Mouse (Mus musculus) midbrain, embryonic 16.5 days (tissue): ENCODE results near the gene Ccdc13. TPM values are rescaled to one million over a fixed set of nuclear protein-coding genes. Genes with fewer than 3 reads are reported as not detected.
A peak's percentile ranks its signal among the peaks of the same experiment; 100 is the strongest.

Experiments
- ATAC-seq: fragments of 200-750 bp; cut with Nextera tagmentation; 2 replicates; pipeline ENCODE4 v1.8.0; 2017; ENCODE audit warnings: moderate TSS enrichment
- H3K27ac ChIP-seq: fragments of 300-500 bp; sonication (generic); 2 replicates; pipeline ENCODE4 v1.5.1; 2014; ENCODE audit warnings: mild to moderate bottlenecking, low read length, mixed read lengths
- H3K27me3 ChIP-seq: fragments of 300-500 bp; sonication (generic); 2 replicates; pipeline ENCODE4 v1.6.1; 2014; ENCODE audit warnings: low read depth, low read length, mixed read lengths; ENCODE audit not compliant: control insufficient read depth, insufficient read depth
- H3K36me3 ChIP-seq: fragments of 300-500 bp; sonication (generic); 2 replicates; pipeline ENCODE4 v1.6.1; 2014; ENCODE audit warnings: mild to moderate bottlenecking, low read length, moderate library complexity, mixed read lengths; ENCODE audit not compliant: control insufficient read depth, insufficient read depth
- H3K4me1 ChIP-seq: fragments of 300-500 bp; sonication (generic); 2 replicates; pipeline ENCODE4 v1.6.1; 2014; ENCODE audit warnings: mild to moderate bottlenecking, low read length, mixed read lengths; ENCODE audit not compliant: control insufficient read depth, insufficient read depth
- H3K4me2 ChIP-seq: fragments of 300-500 bp; sonication (generic); 2 replicates; pipeline ENCODE4 v1.6.1; 2014; ENCODE audit warnings: mild to moderate bottlenecking, low read length, mixed read lengths
- H3K4me3 ChIP-seq: fragments of 300-500 bp; sonication (generic); 2 replicates; pipeline ENCODE4 v1.5.1; 2014; ENCODE audit warnings: low read depth, mild to moderate bottlenecking, low read length, moderate library complexity, mixed read lengths
- H3K9ac ChIP-seq: fragments of 300-500 bp; sonication (generic); 2 replicates; pipeline ENCODE4 v1.6.1; 2014; ENCODE audit warnings: low read depth, low read length, mixed read lengths
- H3K9me3 ChIP-seq: fragments of 300-500 bp; sonication (generic); replicated peaks from 2 replicates; pipeline ENCODE4 v1.6.1; 2014; ENCODE audit warnings: mild to moderate bottlenecking, low read length, mixed read lengths; ENCODE audit not compliant: control insufficient read depth, poor library complexity, severe bottlenecking
- WGBS: fragments of 180-500 bp; shearing (Covaris S2); extraction: QIAGEN DNeasy Blood & Tissue Kit; methylation state at CpG from one replicate; pipeline ENCODE4 v1.1.7; 2014; 5-methylcytosine and 5-hydroxymethylcytosine counted together
- polyA plus RNA-seq: library from polyadenylated mRNA; unstranded; fragments of >200 nt; fragmentation: Nextera tagmentation; extraction: Ambion mirVana; gene quantifications from 2 replicates; pipeline ENCODE4 v1.2.1, GENCODE M21; 2015

Ccdc13 gene
- polyA plus RNA-seq, 1 experiment from 2014 or later, result 5.1 TPM

DNA sequence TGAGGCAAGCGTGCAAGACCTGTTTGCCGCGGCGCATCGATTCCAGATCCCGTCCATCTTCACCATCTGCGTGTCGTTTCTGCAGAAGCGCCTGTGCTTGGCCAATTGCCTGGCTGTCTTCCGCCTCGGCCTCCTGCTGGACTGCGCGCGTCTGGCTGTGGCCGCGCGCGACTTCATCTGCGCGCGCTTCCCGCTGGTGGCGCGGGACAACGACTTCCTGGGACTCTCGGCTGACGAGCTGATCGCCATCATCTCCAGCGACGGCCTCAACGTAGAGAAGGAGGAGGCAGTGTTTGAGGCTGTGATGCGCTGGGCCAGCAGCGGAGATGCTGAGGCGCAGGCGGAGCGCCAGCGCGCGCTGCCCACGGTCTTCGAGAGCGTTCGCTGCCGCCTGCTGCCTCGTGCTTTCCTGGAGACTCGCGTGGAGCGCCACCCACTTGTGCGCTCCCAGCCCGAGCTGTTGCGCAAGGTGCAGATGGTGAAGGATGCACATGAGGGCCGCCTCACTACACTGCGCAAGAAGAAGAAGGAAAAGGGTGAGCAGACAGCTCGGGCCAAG is 61.1 kb downstream of the Ccdc13 start:
- 11% methylated on average over 54 of the region's 54 CpGs for WGBS
- peak; percentile 64 for ATAC-seq
- H3K27ac ChIP-seq, result 0 out of 2 replicates have a peak overlapping the region, but pooled peaks have one; percentile 23
- H3K4me1 ChIP-seq, result no peaks in the 10 kb centered on the region
- peaks cover 24% of the 10 kb centered on the region for H3K27me3 ChIP-seq
- H3K36me3 ChIP-seq, result no peaks in the 10 kb centered on the region
- H3K9me3 ChIP-seq, result no peaks in the 10 kb centered on the region
- peak overlapping the region; percentile 79 for H3K4me2 ChIP-seq
- H3K9ac ChIP-seq, result peak overlapping the region; percentile 62
- peak overlapping the region; percentile 38 for H3K4me3 ChIP-seq

DNA sequence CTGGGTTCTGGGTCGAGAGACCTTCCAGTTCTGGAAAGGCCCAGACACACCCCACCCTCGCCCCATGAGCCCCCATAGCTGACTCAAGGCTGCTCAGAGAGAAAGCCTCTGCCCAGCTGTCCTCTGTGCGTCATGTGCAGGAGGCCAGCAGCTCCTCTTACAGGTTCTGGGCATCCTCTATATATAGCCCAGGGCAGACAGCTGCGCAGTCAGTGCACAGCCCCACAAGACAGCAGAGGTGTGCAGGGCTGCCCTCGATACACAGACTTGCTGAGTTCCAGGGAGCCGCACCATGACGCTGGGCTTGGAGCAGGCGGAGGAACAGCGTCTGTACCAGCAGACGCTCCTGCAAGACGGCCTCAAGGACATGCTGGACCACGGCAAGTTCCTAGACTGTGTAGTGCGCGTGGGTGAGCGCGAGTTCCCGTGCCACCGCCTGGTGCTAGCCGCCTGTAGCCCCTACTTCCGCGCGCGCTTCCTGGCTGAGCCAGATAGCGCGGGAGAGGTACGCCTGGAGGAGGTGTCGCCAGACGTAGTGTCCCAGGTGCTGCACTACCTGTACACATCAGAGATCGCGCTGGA is 61.7 kb downstream of the Ccdc13 start, which contains the start of gene Klhl40:
TSS of gene Klhl40 (plus strand) at position 124 of the 582 bp plus-strand sequence.
- Histone ChIP-seq H3K4me3 (peak within 1 kb of the TSS; percentile 38), H3K4me2 (peak within 1 kb of the TSS; percentile 79), H3K9me3 (no peaks in the 10 kb centered on the region), H3K36me3 (no peaks in the 10 kb centered on the region), H3K9ac (peak within 1 kb of the TSS; percentile 62), H3K27me3 (peaks cover 24% of the 10 kb centered on the region), H3K4me1 (no peaks in the 10 kb centered on the region), H3K27ac (0 out of 2 replicates have a peak within 1 kb of the TSS, but pooled peaks have one; percentile 23)
- WGBS, result 19% methylated on average over 30 of the region's 30 CpGs
- peak; percentile 69 for ATAC-seq

DNA sequence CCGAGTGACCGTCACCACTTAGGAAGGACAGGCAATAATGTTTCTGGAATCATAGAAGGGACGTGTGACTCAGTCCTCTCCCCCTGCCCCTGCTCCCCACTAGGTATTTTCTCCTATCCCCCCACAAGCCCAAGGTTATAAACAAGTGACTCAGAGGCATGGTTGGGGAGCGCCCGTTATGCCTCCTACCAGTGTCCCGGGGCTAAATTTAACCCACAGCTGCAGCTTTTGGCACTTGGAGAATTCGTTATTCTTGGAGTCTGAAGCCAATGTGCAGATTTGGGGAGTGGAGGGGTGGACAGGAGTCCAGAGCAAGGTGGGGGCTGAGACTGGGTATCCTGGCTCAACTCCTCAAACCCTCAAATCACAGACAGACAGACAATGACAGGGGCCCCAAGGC is 62.8 kb downstream of the Ccdc13 start:
- Histone ChIP-seq H3K9me3 (no peaks in the 10 kb centered on the region), H3K27me3 (peaks cover 24% of the 10 kb centered on the region), H3K36me3 (no peaks in the 10 kb centered on the region), H3K4me1 (no peaks in the 10 kb centered on the region), H3K9ac (no peak overlapping the region), H3K4me2 (no peak overlapping the region), H3K27ac (no peak overlapping the region), H3K4me3 (no peak overlapping the region)
- no peak for ATAC-seq
- 84% methylated on average over 7 of the region's 7 CpGs for WGBS

DNA sequence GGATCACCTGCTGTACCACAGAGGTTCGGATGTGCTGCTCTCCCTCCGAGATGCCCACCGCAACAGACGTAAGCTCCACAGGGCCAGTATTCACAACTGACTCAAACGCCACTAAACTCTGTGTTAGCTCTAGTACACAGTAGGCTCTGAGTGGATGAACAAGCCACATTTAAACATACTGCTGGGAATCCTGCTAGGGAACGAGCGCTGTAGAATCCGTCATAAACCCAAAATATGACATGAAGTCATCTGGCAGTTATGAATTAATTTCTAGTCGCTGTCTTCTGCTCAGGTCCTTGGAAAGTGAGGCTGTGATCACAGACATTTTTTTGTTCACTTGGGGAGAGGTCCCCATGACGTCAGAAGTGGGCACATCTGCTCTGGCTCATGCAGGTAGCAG is 63.3 kb downstream of the Ccdc13 start:
- no peak for ATAC-seq
- no peaks in the 10 kb centered on the region for H3K9me3 ChIP-seq
- H3K4me2 ChIP-seq, result no peak overlapping the region
- H3K27ac ChIP-seq, result no peak overlapping the region
- H3K4me1 ChIP-seq, result no peaks in the 10 kb centered on the region
- H3K36me3 ChIP-seq, result no peaks in the 10 kb centered on the region
- H3K9ac ChIP-seq, result no peak overlapping the region
- H3K27me3 ChIP-seq, result peaks cover 24% of the 10 kb centered on the region
- 79% methylated on average over 10 of the region's 10 CpGs for WGBS
- no peak overlapping the region for H3K4me3 ChIP-seq

DNA sequence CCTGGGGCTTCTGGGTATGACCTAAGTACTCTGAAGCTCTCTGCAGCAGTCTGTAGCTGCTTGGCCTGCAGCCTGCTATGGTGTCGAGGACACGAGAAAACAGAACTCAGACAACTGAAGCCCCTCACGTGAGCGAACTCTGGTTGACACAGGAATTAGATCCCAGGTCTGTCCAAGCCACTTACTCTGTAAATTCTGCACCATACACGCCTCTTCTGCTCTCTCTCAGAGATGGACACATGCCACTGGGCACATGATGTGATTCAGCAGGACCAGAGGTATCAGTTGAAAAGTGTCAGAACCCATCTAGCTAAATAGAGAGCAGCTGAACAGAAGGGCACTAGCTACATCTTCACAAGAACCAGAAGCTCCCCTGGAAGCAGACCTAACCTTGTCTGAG is 66.8 kb downstream of the Ccdc13 start:
- no peak overlapping the region for H3K27ac ChIP-seq
- H3K27me3 ChIP-seq, result peaks cover 8% of the 10 kb centered on the region; the same call in 1 of the 2 replicates
- 80% methylated on average over 5 of the region's 5 CpGs for WGBS
- H3K9me3 ChIP-seq, result no peaks in the 10 kb centered on the region
- no peaks in the 10 kb centered on the region for H3K4me1 ChIP-seq
- no peak overlapping the region for H3K9ac ChIP-seq
- H3K4me3 ChIP-seq, result no peak overlapping the region
- ATAC-seq, result no peak
- H3K36me3 ChIP-seq, result peaks cover 7% of the 10 kb centered on the region
- H3K4me2 ChIP-seq, result no peak overlapping the region

DNA sequence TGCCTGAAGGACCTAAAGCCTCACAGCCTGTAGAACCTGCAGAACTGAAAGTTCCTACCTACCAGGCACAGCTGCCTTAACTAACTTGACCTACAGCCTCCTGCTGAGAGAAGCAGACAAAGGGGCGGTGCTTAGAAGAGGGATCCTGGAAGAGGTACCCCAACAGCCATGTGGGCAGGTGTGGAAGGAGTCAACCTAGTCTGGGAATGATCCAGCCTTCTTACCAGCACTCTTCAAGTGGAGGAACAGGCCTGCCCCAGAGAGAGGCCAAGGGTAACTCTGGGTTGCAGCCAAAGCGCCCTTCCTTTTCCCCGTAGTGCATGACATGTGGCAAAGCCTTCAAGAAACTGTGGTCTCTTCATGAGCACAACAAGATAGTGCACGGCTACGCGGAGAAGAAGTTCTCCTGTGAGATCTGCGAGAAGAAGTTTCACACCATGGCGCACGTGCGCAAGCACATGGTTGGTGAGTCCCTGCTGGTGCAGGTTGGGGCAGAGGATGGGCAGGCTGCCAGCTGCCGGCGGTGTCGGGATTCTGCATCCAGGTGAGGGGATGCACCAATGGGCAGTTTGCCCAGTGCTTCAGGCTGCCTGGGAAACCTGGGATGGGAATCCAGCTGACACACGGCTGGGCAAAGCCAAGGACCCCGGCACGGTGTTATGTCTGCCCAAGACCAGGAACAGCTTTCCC is 74.0 kb downstream of the Ccdc13 start:
- no peak overlapping the region for H3K27ac ChIP-seq
- H3K9me3 ChIP-seq, result no peaks in the 10 kb centered on the region
- WGBS, result 86% methylated on average over 16 of the region's 16 CpGs
- H3K4me3 ChIP-seq, result no peak overlapping the region
- peaks cover 15% of the 10 kb centered on the region for H3K4me1 ChIP-seq
- H3K9ac ChIP-seq, result no peak overlapping the region
- H3K27me3 ChIP-seq, result no peaks in the 10 kb centered on the region
- H3K4me2 ChIP-seq, result no peak overlapping the region
- ATAC-seq, result no peak
- peaks cover 29% of the 10 kb centered on the region for H3K36me3 ChIP-seq

DNA sequence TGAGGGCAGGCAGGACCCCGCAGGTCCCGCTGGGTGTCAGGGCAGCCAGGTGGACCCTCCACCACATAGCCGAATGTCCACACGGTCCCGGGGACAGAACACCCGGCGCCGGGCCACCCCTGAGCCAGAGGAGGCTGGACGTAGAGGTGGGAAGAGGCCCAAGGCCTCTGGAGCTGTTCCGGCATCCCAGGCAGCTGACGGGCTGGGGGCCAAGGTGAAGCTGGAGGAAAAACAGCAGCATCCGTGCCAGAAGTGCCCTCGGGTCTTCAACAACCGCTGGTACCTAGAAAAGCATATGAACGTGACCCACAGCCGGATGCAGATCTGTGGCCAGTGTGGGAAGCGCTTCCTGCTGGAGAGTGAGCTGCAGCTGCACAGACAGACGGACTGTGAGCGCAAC is 75.5 kb downstream of the Ccdc13 start:
- WGBS, result 89% methylated on average over 19 of the region's 19 CpGs
- Histone ChIP-seq H3K36me3 (peaks cover 29% of the 10 kb centered on the region), H3K27me3 (no peaks in the 10 kb centered on the region)

DNA sequence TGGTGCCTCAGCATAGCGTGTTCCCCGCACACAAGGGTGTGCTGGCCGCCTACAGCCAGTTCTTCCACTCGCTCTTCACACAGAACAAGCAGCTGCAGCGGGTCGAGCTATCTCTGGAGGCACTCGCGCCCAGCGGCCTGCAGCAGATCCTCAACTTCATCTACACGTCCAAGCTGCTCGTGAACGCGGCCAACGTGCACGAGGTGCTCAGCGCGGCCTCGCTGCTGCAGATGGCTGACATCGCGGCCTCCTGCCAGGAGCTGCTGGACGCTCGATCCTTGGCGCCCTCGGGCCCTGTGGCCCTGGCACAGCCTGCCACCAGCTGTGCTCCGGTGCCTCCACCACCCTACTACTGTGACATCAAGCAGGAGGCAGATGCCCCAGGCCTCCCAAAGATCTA is 76.5 kb downstream of the Ccdc13 start:
- H3K4me3 ChIP-seq, result no peak overlapping the region
- WGBS, result 92% methylated on average over 25 of the region's 25 CpGs
- H3K4me1 ChIP-seq, result peaks cover 25% of the 10 kb centered on the region
- no peaks in the 10 kb centered on the region for H3K9me3 ChIP-seq
- H3K36me3 ChIP-seq, result peaks cover 25% of the 10 kb centered on the region
- ATAC-seq, result no peak
- H3K9ac ChIP-seq, result no peak overlapping the region
- H3K4me2 ChIP-seq, result no peak overlapping the region
- H3K27me3 ChIP-seq, result no peaks in the 10 kb centered on the region
- H3K27ac ChIP-seq, result no peak overlapping the region

More for the DNA sequence above, 75.5 kb downstream of the Ccdc13 start:
- H3K9ac ChIP-seq, result no peak overlapping the region
- H3K9me3 ChIP-seq, result no peaks in the 10 kb centered on the region
- no peak overlapping the region for H3K4me2 ChIP-seq
- no peak overlapping the region for H3K27ac ChIP-seq
- ATAC-seq, result no peak
- peaks cover 17% of the 10 kb centered on the region for H3K4me1 ChIP-seq
- no peak overlapping the region for H3K4me3 ChIP-seq

DNA sequence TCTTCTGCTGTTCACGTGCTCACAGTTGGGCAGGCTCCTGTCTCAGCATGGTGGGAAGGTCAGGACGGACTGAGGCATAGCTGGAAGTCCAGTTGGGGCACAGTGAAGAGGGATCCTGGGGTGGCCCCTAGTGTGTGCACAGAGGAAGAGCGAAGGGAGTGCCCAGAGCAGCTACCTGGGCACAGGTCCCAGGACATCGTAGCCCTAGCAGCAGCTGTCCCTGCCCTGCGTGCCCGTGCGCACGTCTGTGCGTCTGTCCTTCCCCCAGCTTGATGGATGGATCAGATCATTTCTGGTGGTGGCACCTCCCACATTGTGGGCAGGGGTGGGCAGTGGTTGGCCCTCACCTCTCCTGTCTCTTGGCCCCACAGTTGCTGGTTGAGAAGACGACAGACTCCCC is 77.0 kb downstream of the Ccdc13 start:
- Histone ChIP-seq H3K27ac (no peak overlapping the region), H3K9ac (no peak overlapping the region), H3K9me3 (no peaks in the 10 kb centered on the region), H3K27me3 (no peaks in the 10 kb centered on the region), H3K4me1 (peaks cover 28% of the 10 kb centered on the region), H3K4me3 (no peak overlapping the region), H3K4me2 (no peak overlapping the region), H3K36me3 (peaks cover 20% of the 10 kb centered on the region)
- WGBS, result 91% methylated on average over 10 of the region's 10 CpGs
- no peak for ATAC-seq
